Mouse (Mus musculus) limb, embryonic 14.5 days (tissue): ENCODE measurements around the gene Xkr8. TPM values are rescaled to one million over a fixed set of nuclear protein-coding genes. Genes with fewer than 3 reads are reported as not detected.

Source experiments
- ATAC-seq: fragments of 200-750 bp; cut with Nextera tagmentation; 2 replicates; pipeline ENCODE4 v1.8.0; 2017; ENCODE audit warnings: low read depth, moderate number of reproducible peaks, moderate TSS enrichment; ENCODE audit not compliant: low FRiP score
- DNase-seq: peaks from one replicate; pipeline ENCODE4 v3.0.0-alpha.2; 2015; ENCODE audit warnings: low spot score
- H3K27ac ChIP-seq: fragments of 300-500 bp; sonication (generic); replicated peaks from 2 replicates; pipeline ENCODE4 v1.5.1; 2014; ENCODE audit warnings: low read depth, mild to moderate bottlenecking, low read length, moderate library complexity, mixed read lengths
- H3K27me3 ChIP-seq: fragments of 300-500 bp; sonication (generic); 2 replicates; pipeline ENCODE4 v1.6.1; 2014; ENCODE audit warnings: low read length, mixed read lengths; ENCODE audit not compliant: control insufficient read depth, insufficient read depth
- H3K36me3 ChIP-seq: fragments of 300-500 bp; sonication (generic); 2 replicates; pipeline ENCODE4 v1.6.1; 2014; ENCODE audit warnings: mild to moderate bottlenecking, low read length, moderate library complexity, mixed read lengths; ENCODE audit not compliant: control insufficient read depth, insufficient read depth
- H3K4me1 ChIP-seq: fragments of 300-500 bp; sonication (generic); 2 replicates; pipeline ENCODE4 v1.6.1; 2014; ENCODE audit warnings: antibody characterized with exemption, low read length, mixed read lengths; ENCODE audit not compliant: control insufficient read depth, insufficient read depth
- H3K4me2 ChIP-seq: fragments of 300-500 bp; sonication (generic); replicated peaks from 2 replicates; pipeline ENCODE4 v1.6.1; 2014; ENCODE audit warnings: low read depth, mild to moderate bottlenecking, low read length, moderate library complexity; ENCODE audit not compliant: severe bottlenecking
- H3K4me3 ChIP-seq: fragments of 300-500 bp; sonication (generic); replicated peaks from 2 replicates; pipeline ENCODE4 v1.5.1; 2014; ENCODE audit warnings: low read length
- H3K9ac ChIP-seq: fragments of 300-500 bp; sonication (generic); 2 replicates; pipeline ENCODE4 v1.6.1; 2014; ENCODE audit warnings: mild to moderate bottlenecking, low read depth, low read length, moderate library complexity; ENCODE audit not compliant: severe bottlenecking
- H3K9me3 ChIP-seq: fragments of 300-500 bp; sonication (generic); 2 replicates; pipeline ENCODE4 v1.6.1; 2016; ENCODE audit warnings: low read length; ENCODE audit not compliant: control insufficient read depth
- POLR2A ChIP-seq: fragments of 200-500 bp; IDR thresholded peaks from 2 replicates; pipeline ENCODE4 v1.8.0; 2012; ENCODE audit warnings: inconsistent platforms, mild to moderate bottlenecking, moderate library complexity, borderline replicate concordance; ENCODE audit not compliant: insufficient read depth, insufficient read length; ENCODE audit errors: extremely low read depth
- WGBS: fragments of 180-500 bp; shearing (Covaris S2); extraction: QIAGEN DNeasy Blood & Tissue Kit; methylation state at CpG from one replicate; pipeline ENCODE4 v1.1.7; 2014; 5-methylcytosine and 5-hydroxymethylcytosine counted together
- polyA plus RNA-seq, 2 experiments: library from polyadenylated mRNA; depleted of rRNA in 1 of 2; stranded (reverse) in 1 of 2; unstranded in 1 of 2; fragments of >200 nt; fragmentation: Nextera tagmentation in 1 of 2; extraction: Ambion mirVana in 1 of 2; gene quantifications; 2 replicates each; pipeline versions ENCODE4 v1.2.1 to v1.2.3; 2012 to 2014

Gene Xkr8
- polyA plus RNA-seq, 2 experiments, result 8.0 to 9.9 TPM

- Histone ChIP-seq H3K27me3 (no peaks in the 10 kb centered on the region), H3K4me1 (peaks cover 4% of the 10 kb centered on the region; the same call in 1 of the 2 replicates), H3K9me3 (no peaks in the 10 kb centered on the region), H3K9ac (no peak overlapping the region), H3K36me3 (no peaks in the 10 kb centered on the region), H3K4me2 (peak overlapping the region; percentile 79; the same call in 1 of the 2 replicates), H3K4me3 (no peak overlapping the region), H3K27ac (no peak overlapping the region)
- no peak for DNase-seq
- ATAC-seq, result no peak
- 82% methylated on average over 7 of the region's 7 CpGs for WGBS
- TF ChIP-seq POLR2A, result no peak
Observed at GRCm38 (mm10) chr4:132757633-132758351, 25.4 kb upstream of the Xkr8 start.

GRCm38 (mm10) chr4:132756974-132757373, 24.6 kb upstream of the Xkr8 start, which contains the start of gene Smpdl3b:
Gene Smpdl3b (minus strand): TSS chr4:132757252.
- WGBS, result under 1% methylated on average over 22 of the region's 22 CpGs
- ATAC-seq (peak; percentile 91), DNase-seq (peak; percentile 80)
- H3K27ac ChIP-seq, result no peak within 1 kb of the TSS
- TF ChIP-seq POLR2A, result no peak
- H3K27me3 ChIP-seq, result no peaks in the 10 kb centered on the region
- no peaks in the 10 kb centered on the region for H3K36me3 ChIP-seq
- peaks cover 4% of the 10 kb centered on the region; the same call in 1 of the 2 replicates for H3K4me1 ChIP-seq
- H3K9ac ChIP-seq, result peak within 1 kb of the TSS; percentile 56
- H3K4me3 ChIP-seq, result peak within 1 kb of the TSS; percentile 41
- peak within 1 kb of the TSS; percentile 79 for H3K4me2 ChIP-seq
- H3K9me3 ChIP-seq, result no peaks in the 10 kb centered on the region

GRCm38 (mm10) chr4:132752992-132753391, 20.6 kb upstream of the Xkr8 start:
- ATAC-seq (no peak), DNase-seq (no peak)
- H3K4me3 ChIP-seq, result no peak overlapping the region
- no peaks in the 10 kb centered on the region for H3K27me3 ChIP-seq
- H3K36me3 ChIP-seq, result no peaks in the 10 kb centered on the region
- H3K4me2 ChIP-seq, result no peak overlapping the region
- no peak overlapping the region for H3K9ac ChIP-seq
- 77% methylated on average over 6 of the region's 6 CpGs for WGBS
- H3K4me1 ChIP-seq, result peaks cover 4% of the 10 kb centered on the region; the same call in 1 of the 2 replicates
- H3K27ac ChIP-seq, result no peak overlapping the region
- no peaks in the 10 kb centered on the region for H3K9me3 ChIP-seq
- no peak for TF ChIP-seq POLR2A

GRCm38 (mm10) chr4:132749258-132749982, 17.1 kb upstream of the Xkr8 start:
- Histone ChIP-seq H3K36me3 (no peaks in the 10 kb centered on the region), H3K9ac (no peak overlapping the region), H3K27me3 (no peaks in the 10 kb centered on the region), H3K4me3 (no peak overlapping the region), H3K4me2 (no peak overlapping the region), H3K9me3 (no peaks in the 10 kb centered on the region), H3K4me1 (no peaks in the 10 kb centered on the region), H3K27ac (no peak overlapping the region)
- no peak for DNase-seq
- no peak for ATAC-seq
- TF ChIP-seq POLR2A, result no peak
- WGBS, result 83% methylated on average over 6 of the region's 6 CpGs

- Histone ChIP-seq H3K27me3 (no peaks in the 10 kb centered on the region), H3K9me3 (no peaks in the 10 kb centered on the region), H3K27ac (no peak overlapping the region), H3K9ac (no peak overlapping the region), H3K4me3 (no peak overlapping the region), H3K4me2 (no peak overlapping the region), H3K4me1 (no peaks in the 10 kb centered on the region), H3K36me3 (no peaks in the 10 kb centered on the region)
- WGBS, result 88% methylated on average over 4 of the region's 4 CpGs
- ATAC-seq (no peak), DNase-seq (no peak)
- no peak for TF ChIP-seq POLR2A
Observed at GRCm38 (mm10) chr4:132748778-132749177, 16.4 kb upstream of the Xkr8 start.
